Mouse (Mus musculus) brain, embryonic 18.5 days (tissue): ENCODE measurements around the gene D430019H16Rik.

ENCODE experiments used
- DNase-seq: peaks from one replicate; pipeline ENCODE4 v3.0.0-alpha.2; 2012; ENCODE audit warnings: low read depth, low spot score

Gene D430019H16Rik

GRCm38 (mm10) chr12:105453670-105454257 lies at the start of gene D430019H16Rik:
D430019H16Rik (plus strand) TSS chr12:105453856.
- no peak for DNase-seq

DNA sequence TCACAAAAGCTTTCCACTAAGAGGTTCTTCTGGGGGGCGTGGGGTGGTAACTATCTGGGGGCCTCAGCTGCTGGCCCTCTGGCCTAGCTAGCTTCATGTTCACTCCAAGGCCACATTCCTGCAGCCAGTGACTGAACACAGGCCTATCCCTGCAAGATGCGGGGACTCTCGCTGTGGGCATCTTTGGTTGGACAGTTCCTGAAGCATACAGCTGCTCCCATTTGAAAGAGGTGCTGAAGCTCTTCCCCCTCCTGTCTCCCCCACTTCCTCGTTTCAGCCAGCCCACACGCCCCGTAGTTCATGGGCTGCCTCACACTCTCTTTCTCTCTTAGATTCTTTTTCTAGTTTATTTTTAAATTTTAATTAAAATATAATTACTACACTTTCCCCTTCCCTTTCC lies 47.6 kb upstream of the D430019H16Rik start:
- no peak for DNase-seq

- DNase-seq: no peak
Observed at GRCm38 (mm10) chr12:105413909-105414308, 39.7 kb upstream of the D430019H16Rik start.

DNA sequence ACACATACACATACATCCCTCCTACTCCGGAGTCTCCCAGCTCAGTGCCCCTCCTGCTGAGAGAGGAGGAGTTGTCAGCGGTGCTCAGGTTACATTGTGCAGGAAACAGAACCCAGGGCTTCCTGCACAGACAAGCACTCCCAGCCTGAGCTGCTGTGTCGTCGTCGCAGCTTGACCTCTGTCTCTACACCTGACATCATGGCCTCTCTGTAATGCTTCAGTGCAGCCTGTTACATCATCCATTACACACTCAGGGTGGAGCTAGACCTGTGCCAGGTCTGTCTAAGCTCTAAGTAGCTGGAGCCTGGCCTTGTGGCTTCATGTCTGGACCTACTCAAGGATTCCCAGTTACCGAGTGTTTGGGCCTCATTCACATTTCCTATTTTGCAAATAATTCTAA lies 33.2 kb upstream of the D430019H16Rik start:
- DNase-seq: no peak

- no peak for DNase-seq
Observed at GRCm38 (mm10) chr12:105426541-105426940, 27.1 kb upstream of the D430019H16Rik start.

GRCm38 (mm10) chr12:105427039-105427757 lies 26.5 kb upstream of the D430019H16Rik start:
- DNase-seq: peak; percentile 76

DNA sequence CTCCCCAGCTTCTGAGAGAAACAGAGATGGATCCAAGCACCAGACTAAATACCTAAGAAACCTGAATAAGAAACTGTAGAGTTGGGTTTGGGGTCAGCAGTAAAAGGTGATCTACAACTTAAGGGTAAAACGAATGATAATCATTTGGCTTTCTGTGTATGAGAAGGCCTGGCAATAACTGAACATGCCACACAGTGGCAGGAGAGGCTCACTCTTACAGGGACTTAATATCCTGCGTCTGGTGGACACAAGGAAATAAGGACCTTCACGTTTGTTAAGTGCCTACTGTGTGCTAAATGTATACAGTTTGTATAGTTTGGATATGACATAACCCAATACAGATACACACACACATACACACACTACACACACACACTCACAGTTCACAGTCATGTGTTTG lies 21.8 kb upstream of the D430019H16Rik start:
- no peak for DNase-seq

- DNase-seq: no peak
Observed at GRCm38 (mm10) chr12:105432807-105433206, 20.8 kb upstream of the D430019H16Rik start.

- DNase-seq: no peak
Observed at GRCm38 (mm10) chr12:105438259-105438658, 15.4 kb upstream of the D430019H16Rik start.

- no peak for DNase-seq
Observed at GRCm38 (mm10) chr12:105439976-105440375, 13.7 kb upstream of the D430019H16Rik start.

- DNase-seq: no peak
Observed at GRCm38 (mm10) chr12:105443569-105443968, 10.1 kb upstream of the D430019H16Rik start.

- DNase-seq: no peak
Observed at GRCm38 (mm10) chr12:105445767-105446166, 7.9 kb upstream of the D430019H16Rik start.

DNA sequence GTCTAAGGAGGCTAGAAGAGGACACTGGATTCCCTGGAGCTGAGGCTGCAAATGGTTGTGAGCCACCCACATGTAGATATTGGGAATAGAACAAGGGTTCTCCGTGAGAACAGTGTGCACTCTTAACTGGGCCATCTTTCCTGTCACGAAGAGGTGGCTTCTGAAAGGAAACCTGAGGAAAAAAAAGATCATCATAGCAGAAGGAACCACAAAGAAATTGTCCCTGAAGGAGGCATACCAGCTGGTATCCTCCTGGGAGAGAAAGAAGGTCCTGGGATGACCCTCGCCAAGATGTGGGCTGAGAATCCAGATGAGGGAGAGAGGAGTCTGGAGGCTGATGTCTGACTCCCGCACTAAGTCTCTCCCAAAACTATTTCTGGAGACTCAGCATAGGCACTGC lies 4.4 kb upstream of the D430019H16Rik start:
- no peak for DNase-seq

GRCm38 (mm10) chr12:105454258-105455062 lies 804 bp downstream of the D430019H16Rik start:
- DNase-seq: no peak

DNA sequence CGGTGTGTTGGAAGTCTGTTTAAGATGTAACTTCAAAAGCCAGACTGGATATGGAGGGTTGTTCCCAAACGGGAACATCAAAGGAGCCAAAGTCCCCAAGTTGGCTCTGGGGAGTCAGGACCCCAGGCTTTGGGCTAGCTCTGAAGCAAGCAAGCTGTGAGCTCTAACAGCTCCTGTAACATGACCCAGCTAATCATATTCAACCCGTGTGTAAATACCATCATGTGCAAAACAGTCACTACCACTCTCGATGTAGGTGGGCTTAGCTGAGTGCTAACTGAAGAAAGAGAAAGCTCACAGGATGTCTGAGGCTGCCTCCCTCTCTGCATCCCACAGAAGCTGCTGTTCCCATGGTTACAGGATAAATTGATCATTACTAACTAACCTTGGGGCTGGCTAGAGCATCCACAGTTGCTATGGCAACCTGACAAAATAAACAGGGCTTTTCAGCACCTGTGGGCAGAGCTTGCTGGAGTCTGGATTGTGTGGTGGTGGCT lies 1.5 kb downstream of the D430019H16Rik start:
- no peak for DNase-seq

DNA sequence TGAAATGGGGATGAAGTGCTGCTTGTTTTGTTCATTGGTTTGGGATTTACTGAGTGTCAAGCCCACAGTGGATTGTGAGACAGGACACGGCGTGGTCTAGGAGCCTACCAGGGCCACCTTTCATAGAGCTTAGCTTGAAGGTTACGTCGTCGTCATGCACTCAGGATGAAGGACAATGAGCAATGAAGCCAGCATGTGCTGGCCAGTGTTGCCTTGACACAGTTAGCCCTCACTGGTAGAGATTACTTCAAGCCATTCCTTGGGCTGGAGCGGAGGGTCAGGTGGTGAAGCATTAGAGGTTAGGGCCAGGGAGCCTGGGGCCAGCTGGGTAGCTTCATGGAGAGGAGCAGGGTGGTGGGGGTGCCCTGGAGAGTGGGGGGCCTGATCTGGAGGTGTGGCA lies 5.1 kb downstream of the D430019H16Rik start:
- no peak for DNase-seq

DNA sequence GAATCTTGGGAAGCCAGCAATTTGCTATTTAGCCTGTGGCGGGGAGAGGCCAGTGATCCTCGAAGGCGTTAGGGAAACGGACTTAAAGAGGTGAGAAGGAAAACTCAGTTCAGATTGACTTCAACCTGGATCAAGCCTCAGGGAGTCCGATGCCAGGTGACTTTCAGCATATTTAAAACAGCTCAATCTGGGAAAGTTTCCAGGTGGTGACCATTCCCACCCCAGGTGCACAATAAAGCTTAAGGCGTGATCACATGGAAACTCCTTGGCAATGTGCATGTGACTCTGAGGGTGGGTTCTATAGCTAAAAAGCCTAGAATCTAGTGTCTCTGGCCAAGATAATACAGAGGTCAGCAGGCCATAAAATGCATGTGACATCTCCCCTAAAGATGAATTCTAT lies 7.4 kb downstream of the D430019H16Rik start:
- DNase-seq: no peak

GRCm38 (mm10) chr12:105469026-105469425 lies 15.4 kb downstream of the D430019H16Rik start:
- DNase-seq: no peak

DNA sequence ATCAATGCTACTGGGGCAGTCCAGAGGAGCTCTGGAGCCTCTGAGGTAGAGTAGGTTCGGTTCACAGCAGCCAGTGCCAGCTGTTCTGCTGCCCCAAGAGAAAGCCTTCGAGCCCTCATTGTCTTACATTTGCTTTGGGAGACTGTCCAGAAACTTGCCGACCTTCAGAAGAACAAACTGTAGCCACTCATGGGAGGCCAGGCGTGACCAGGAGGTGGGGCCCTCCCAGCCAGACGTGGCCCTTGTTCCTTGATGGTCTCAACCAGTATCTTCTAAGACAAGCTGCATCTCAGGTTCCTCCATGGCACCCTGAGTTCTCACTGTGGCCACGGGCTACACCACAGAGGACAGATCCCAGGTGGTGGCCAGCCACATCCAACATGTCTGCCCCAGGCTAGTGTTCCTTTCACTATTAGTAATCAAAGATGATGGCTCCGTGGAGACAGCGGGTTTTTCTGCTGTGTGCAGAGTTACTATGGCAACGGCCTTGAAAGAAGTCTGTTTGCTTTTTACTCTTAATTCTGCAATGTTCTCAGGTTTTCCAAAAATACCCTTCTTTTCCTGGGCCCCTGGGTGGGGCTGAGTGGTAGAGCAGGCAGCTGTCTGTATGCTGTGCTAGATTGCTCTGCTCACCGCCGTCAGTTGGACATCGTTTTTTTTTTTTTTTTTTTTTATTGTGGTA lies 21.7 kb downstream of the D430019H16Rik start:
- no peak for DNase-seq

DNA sequence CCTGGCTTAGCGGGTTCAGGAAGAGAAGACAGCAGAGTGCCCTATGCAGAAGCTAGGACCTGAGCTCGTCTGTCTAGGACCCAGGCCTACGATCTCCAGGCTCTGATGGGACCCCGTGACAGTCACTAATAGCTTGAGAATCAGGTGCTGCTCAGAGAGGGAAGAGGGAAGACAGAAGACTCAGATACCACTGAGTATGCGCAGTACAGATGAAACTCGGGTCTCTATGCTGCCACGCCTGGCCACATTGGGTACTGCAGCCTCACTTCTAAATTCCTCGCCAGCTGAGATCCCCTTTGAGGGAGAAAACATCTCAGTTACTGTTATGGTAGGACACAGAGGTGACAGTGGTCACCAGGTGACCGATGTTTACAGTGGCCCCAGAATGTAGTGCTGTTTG lies 22.8 kb downstream of the D430019H16Rik start:
- no peak for DNase-seq

DNA sequence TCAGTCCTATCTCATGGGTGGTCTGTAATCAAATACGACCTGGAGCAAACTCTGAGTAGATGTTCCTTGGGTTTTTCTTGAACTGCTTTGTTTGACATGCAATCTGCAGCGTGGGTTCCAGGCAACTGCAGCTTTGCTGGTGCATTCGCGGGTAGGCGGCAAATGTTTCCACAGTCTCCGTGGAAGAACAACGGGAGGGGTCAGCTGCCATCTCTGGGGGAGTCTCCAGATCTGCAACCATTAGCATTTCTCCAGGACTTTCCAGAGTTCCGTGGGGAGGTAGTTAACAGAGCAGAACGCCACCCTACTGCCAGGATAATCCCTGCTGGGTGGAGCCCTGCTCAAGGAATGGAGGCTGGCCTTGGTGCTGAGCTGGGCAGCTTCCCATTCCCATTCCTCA lies 23.3 kb downstream of the D430019H16Rik start:
- DNase-seq: no peak

DNA sequence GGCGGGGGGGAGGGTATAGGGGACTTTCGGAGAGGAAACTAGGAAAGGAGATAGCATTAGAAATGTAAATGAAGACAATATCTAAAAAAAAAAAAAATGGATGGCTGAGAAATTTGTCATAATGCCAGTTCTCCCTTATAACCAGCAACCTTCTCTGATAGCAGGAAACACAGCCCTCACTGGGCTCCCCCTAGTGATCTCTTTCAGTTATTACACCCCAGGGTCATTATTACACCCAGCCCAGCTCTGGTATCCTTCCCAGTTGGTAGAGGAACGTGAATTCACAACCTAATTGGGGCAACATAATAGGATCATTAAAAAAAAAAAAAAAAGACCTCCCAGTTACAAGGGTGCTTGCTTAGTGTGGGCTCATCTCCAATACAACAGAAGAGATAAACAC lies 29.8 kb downstream of the D430019H16Rik start:
- DNase-seq: no peak
